Mouse (Mus musculus) kidney, adult 8-10 months (tissue): Measurements from ENCODE around the gene Asb6.

Source experiments
- DNase-seq, 2 experiments: peaks; one replicate each; pipeline ENCODE4 v3.0.0; 2022

Gene Asb6

DNA sequence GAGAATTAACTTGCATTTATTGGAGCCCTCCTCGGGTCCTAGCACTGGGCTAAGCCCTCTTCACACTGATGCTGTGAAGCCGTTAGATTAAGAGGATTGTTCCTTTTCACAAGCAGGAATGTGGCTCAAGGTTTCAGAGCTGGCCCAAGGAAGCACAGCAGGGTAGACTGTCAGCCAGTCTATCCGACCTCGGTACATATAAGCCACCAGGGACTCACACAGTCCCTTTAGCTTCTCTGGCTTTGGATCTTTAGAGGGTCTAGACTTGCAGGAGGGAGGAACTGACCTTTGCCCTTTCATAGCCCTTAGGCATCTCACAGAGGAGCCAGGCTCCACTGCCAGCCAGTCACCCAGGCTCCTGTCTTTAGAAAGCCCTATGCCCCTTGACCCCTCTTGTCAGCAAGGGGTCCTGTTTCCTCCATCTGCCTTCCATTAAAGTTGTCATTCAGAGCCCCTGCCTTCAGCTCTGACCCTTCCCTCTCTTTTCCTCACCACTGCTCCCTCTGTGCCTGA lies at the start of gene Asb6:
Gene Asb6, minus strand, starts transcription at position 51 of the 513 bp plus-strand sequence.
- DNase-seq: no peak

DNA sequence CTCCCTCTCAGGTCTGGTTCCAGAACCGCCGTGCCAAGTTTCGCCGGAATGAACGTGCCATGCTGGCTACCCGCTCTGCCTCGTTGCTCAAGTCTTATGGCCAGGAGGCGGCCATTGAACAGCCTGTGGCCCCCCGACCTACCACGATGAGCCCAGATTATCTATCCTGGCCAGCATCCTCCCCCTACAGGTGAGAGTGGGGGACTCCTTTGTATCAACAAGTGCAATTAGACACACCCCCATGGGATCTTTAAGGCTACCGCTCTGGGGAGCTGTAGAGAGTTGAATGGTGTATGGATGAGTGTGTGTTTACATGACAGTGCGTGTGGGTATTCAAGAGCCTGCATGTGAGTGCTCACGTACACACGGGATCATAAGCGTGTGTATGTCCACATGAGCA lies 49.3 kb upstream of the Asb6 start:
- DNase-seq: no peak

DNA sequence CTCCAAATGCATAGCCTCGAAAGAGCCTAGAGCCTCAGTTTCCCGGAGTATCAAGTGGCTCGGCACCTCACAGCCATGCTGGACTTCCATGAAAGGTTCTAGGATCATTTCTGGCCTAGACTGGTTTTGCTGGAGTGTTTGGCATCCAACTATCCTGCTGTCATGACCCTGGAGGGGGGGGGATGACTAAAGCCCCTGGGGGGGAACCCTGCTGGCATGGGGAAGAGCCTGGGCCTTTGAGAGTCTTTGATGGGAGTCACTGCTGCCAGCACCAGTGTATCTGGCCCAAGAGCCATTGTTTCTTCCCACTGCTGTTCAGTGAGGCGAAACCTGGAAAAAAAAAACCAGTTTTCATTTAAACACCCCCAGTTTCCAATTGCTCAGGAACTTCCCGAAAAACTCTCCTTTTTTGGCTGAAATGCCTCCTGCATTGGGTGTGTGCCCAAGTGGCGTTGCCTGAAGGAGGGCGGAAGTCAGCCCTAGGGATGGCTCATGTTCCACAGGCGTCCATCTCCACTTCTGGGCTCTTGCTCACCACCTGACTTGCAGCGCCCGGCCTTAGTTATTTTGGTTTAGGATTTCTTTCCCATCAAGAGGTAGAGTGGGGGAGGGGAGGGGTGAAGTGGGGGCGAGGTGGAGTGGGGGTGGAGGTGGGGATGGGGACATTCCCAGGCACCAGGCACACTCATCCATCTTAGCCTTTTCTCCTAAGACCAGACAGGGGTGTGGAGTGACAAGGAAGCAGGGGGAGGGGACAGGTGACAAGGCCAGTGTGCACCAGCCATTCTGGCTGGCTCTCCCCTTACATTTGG lies 45.7 kb upstream of the Asb6 start:
- DNase-seq: no peak

DNA sequence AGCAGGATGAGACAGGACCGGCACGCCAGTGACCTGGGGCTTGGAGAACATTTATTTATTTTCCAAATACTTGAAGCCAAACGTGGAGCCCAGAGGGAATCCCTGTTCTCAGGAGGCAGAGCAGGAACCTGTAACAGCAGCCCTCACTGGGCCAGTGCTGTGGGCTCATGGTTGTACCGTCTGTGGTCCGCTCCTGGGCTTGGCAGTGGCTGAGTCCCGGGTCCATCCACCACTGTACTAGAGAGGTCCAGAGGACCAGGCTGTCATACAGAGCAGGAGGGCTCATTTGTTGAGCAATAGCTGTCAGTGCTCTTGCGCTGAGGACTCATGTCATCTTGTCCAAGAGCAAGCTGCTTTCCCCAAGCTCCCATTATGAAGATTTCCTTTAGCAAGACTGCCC lies 45.0 kb upstream of the Asb6 start:
- no peak for DNase-seq

DNA sequence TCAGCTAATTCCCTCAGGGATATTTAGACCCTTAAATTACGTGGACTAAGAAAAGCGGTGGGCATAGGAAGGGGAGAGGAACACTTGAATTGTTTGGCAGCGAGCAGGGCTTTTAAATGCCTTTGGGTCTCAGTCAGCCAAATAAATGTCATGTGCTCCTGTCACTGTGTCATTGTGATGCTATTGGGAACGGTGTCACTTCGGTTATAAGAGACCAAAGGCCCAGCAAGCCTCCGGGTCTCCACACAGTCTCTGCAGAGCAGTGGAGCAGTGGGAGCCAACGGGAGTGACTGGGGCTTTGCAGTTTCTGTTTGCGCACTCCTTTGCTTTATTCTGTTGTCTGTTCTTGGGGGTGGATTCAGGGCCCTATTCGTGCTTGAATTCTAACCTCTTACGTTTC lies 44.3 kb upstream of the Asb6 start:
- no peak for DNase-seq

DNA sequence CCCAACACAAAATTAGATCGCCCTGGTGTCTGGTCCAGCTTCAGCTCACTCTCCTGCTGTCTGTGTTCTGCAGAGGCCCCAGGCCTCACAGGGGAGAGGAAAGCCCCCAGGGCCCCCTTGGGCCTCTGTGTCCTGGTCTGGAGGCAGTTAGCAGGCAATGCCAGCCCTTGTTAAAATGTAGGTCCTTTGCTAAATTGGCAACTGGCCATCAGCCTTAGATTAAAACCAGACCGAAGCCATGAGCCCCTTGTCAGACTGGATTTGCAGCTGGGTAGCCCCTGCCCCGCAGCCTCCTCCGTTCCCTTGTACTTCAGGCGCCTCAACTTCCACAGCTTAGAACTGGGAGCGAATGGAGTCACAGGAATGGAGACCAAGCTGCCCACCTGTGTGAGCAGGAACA lies 42.5 kb upstream of the Asb6 start:
- DNase-seq: no peak

DNA sequence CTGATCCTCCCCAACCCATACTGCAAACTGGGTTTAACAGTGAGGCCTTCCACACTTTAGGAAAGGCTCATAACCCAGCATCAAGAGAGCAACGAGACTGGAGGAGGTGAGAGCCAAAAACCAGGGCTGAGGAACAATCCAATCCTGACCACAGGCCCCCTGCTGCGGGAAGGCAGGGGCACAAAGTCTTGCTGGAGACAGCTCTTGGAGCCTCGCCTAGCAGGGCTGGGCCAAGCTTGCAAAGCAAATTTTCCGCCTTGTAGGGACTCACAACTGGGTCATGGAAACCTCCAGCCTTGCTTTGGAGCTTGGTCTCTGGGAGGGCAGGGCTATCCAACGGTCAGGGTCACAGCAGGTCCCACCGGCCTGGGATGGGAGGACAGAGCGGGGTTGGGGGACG lies 40.7 kb upstream of the Asb6 start:
- DNase-seq: peak; percentile 71 to 74

DNA sequence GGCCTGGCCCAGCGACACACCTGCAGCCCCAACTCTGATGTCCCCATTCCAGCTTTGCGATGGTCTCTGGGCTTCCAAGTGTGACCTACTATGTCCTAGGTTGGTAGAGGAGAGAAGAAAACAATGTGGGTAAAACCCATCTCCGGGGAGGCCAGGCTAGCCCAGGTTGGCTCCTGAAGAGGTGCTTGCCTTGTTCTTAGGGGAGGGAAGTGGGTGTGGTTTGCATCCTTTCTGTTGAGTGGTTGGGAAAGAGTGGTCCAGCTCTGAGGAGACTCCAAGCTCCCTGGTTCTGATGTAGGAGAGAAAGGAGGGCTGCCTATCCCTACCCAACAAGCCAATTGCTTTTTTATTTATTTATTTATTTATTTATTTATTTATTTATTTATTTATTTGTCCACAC lies 35.3 kb upstream of the Asb6 start:
- DNase-seq: no peak

DNA sequence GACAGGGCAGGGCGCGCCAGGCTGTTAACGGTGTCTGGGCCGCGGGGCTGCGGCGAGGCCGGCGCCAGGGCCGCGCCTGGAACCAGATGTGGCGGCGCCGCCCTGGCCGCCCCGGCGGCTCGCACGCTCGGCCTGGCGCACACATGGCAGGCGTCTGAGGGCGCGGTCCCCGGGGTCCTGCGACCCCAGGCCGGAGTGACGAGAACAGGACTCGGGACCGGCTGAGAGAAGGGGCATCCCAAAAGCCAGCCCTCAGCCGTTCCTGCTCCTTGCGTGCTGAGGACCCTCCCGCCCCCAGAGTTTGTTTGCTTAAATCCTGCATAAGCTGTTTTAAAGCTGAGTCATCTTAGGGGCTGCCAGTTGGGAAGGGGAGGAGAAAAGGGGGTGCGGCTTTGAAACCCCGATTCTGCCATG lies 34.8 kb upstream of the Asb6 start:
- DNase-seq: no peak

DNA sequence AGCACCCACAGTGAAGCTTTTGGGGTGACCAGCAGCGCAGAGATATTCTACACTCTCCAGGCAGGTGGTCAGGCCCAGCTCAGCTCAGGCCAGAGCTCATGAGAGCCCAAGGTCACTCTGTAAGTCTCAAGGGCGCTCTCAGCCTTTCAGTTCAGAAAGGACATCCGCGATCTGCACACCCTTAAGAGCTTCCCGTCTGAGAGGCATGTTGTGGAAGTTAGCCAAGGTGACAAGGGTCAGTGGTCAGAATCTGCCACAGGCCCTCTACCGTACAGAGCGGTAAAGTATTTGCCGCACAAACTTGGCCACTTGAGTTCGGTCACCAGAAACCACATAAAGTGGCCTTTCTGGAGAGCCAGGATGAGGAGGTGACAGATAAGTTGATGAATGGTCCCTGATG lies 33.4 kb upstream of the Asb6 start:
- DNase-seq: peak; percentile 46 to 57

DNA sequence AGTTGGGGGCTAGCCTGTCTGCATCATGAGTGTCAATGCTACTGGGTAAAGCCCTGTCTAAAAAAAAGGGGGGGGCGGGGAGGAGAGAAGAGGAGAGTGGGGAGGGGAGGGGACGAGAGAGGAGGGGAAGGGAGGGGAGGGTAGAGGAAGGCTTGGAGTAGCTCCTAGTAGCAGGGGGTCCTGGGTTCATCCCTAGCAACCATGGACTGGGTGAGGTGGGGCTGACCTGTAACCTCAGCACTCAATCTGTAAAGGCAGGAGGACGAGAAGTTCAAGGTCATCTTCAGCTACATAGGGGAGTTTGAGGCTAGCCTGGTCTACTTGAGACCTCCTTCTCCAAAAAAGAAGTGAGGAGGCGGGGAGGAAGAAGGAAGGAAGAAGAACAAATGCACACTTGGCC lies 31.9 kb upstream of the Asb6 start:
- no peak for DNase-seq

DNA sequence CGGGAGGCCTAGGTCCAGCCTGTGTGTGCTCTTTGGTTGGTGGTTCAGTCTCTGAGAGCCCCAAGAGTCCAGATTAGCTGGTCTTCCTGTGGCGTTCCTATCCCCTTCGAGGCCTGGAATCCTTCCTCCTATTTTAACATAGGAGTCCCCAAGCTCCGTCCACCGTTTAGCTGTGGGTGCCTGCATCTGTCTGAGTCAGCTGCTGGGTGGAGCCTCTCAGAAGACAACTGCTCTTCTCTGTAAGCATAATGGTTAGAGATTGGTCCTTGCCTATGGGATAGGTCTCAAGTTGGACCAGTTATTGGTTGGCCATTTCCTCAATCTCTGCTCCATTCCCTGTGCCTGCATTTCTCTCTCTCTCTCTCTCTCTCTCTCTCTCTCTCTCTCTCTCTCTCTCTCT lies 29.6 kb upstream of the Asb6 start:
- no peak for DNase-seq

DNA sequence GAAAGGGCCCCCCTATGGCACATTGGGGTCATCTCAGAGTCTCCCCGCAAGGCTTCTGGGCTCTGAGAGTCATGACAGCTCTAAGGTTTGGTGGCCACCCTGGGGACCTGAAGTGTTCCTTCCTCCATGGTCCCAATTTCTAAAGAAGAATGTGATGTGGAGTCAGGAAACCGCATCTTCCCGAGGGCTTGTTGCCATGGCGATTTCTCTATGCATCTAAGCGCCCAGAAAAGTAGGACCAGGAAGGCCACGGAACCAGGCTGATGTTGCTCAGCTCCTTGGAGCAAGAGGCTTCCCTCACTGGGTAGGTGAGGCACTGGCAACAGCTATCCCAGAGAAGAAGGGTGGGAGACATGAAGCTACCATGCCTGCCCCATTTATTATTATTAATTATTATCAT lies 26.9 kb upstream of the Asb6 start:
- no peak for DNase-seq

DNA sequence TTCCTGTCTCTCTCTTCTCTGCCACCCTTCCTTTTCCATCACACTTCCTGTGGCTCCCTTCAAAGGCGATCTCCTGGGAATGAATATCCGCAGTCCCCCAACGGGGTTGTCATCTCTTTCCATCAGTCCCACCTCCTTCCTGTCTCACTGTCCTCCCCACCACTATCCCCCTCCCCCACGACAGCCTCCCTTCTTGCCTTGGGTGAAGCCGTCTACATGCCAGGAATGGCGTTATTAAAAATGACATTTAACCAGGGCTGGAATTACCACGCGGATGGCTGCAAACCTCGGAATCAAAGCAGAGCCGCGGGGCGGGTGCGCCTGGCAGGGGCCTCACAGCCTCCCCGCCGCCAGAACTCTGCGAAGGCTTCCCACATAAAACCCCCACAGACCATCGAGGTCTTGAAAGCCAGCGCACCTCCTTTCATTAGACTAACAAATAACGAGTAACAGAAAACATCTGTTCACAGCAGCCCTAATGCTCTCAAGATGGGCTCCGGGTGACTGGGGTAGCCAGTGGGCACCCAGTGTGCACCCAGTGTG lies 22.7 kb upstream of the Asb6 start:
- DNase-seq: no peak

DNA sequence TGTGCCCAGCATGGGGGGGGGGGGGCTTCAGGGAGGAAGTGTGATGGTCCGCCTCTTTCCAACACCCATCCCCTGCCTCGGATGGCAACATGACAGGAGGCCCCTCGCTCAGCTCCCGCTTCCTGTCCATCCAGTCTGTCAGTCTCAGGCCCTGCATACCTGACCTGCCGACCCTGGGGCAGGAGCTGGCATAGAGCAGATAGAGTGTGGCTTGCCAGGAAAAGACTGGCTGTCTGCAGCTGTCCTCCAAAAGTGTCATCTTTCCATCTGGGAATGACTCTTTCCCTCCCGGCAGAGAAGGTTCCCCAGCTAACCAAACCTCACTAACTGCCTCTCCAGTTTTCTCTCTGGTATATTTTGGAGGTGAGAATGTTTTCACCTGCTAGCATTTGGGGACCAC lies 20.4 kb upstream of the Asb6 start:
- DNase-seq: no peak

DNA sequence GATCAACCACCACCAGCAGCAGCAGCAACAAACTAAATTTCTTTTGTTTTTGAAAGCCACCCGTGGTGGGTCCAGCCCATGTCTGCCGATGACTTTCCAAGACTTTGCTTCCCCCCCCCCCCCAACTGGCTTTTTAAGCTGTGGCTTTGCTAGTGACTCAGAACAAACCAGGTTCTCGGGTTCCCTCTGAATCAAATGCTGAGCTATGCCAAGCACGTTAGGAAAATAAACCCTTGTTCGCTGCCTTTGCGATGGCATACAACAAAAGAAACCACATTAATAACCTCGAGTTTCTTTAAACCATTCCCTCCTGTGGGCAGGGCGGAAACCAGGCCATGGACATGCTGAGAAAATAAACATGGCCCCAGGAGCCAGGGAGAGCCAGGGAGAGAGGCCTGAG lies 18.1 kb upstream of the Asb6 start:
- DNase-seq: no peak

DNA sequence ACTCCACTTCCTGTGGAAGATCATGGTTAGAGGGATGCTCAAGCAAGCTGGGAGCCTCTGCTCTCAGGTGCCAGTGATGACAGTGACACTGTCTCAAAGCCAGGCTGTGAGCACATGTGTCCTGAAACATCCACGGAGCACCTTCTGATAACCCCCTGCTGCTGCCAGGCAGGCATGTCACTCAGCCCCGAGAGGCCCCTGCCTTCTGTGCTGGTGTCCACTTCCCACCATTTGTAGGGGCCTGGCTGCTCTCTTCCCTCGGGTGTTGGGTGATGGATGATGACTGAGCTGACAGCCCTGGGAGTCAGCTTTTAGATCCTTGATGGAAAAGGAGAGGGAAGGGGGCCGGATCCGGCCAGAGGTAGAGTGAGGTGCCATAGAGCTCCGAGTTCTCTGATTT lies 16.6 kb upstream of the Asb6 start:
- DNase-seq: no peak

DNA sequence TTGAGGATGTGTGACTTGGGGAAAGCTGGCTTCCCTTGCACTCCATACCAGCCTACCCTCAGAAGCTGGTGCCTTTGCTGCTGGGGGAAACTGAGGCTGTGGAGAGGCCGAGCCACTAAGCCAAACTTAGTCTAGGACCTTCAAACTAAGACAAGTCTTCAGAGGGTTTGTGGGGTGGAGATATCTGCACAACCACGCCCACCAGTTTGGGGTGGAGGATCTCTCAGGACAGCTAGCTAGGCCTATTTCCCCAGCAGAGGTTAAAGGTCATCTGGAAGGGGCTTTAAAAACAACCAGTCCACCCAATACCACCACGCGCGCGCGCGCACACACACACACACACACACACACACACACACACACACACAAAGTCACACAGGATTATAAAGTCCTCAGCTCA lies 16.1 kb upstream of the Asb6 start:
- DNase-seq: no peak

DNA sequence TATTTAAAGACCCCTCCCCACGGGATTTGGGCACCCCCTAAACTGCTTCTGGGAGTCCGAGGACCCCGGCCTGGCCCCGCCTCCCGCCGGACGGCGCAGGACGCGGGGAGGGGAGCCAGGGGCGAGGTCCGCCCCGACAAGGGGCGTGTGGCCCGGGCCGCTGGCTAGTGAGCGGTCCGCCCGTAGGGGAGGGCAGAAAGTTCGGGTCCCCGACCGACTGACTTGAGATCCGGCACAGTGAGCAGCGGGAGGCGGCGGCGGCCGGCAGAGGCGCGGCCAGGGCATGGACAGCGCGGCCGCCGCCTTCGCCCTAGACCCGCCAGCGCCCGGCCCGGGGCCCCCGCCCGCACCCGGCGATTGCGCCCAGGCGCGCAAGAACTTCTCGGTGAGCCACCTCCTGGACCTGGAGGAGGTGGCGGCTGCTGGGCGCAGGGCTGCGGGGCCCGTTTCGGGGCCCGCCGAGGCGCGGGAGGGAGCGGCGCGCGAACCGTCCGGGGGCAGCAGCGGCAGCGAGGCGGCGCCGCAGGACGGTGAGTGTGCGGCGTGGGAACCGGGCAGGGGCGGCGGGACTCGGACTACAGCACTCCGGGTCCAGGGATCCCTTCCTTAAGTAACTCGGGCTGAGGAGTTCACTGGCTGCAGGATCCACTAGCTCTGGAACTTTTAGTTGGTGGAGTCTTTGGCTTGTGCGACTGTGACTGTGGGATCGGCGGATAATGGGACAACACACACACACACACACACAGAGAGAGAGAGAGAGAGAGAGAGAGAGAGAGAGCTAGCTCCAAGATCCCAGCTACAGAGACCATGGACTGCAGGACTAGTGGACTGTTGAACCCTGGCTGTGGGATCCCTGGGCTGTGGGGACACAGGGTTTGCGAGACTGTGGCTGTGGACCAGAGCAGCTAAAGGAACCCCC lies 15.3 kb upstream of the Asb6 start:
- no peak for DNase-seq

DNA sequence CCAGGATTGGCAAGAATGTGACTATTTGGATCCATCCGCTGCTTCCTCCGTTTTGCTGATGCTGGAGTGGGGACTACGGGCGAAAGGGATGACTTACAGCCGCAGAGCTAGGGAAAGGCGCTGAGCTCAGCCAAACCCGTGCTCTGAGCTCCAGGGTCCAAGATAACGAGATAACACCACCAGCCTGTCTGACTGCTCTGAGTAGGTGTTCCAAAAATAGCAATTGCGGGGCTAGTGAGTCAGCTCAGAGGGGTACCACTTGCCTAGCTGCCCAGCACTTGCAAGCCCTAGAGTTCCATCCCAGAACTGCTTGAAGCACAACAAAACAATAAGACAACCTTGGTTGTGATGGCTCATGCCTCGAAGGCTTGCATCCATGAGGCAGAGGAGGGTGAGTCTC lies 12.5 kb upstream of the Asb6 start:
- no peak for DNase-seq

DNA sequence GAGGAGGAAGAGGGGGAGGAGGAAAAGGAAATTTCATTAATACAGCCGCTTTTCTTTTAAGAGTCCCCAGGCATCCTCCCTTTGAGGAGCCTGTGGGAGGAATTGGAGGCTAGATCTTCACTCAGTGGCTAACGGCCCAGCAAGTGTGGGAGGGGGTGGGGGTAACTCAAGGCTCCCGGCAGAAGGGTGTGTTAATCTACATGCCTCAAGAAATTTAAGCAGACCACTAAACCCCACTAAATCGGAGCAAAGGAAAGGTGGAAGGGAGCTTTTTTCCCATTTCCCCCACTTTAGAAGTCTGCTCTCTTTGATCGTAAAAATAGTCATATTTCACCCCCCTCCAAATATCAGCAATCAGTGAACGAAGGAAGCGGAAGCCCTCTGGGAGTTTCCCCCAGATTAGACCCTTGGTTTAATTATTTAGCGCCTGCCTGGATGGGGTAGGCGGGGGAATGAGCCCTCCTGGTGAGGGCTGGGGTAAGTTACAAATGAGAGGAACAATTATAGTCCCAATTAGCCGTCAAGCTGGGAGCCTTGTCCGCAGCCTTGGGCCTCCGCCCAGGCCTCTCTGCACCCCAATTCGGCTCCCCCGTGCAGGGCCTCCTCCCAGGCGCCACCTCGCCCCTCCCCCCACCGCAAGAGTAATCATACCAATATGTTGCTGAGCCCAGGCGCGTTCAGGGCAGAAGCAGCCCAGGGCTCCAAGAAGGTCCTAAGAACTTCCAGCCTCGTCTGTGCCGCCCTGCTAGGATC lies 6.3 kb upstream of the Asb6 start:
- DNase-seq: no peak

DNA sequence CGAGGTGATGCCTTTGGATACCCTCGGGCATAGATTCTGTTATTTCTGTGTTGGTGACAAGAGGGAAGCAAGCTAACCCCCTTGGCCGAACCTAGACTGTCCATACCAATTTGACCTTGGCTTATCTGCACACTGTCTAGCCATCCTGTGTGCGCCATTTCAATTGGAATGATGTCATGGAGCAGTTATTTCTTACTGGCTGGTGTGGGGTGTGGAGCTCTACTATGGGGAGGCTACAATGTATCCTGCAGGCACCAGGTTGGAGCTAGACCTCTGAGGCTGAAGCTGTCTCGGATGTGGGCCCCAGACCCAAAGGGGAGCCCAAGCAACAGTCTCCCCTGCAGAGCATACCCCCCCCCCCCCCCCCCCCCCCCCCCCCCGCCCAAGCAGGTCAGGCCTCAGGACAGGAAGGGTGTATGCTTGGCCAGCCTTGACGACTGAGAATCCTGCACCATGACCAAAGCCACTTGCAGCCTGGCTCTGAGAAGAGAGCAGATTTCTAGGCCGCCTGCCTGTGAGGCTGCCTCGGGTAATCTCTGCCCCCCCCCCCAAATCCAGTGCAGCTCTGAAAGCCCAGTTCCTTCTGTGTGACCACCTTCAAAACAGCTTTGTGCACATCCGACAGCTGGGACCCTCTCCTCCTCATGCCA lies 4.4 kb upstream of the Asb6 start, which contains the start of gene Prrx2:
Gene Prrx2, plus strand, starts transcription at position 600 of the 650 bp plus-strand sequence.
- DNase-seq: no peak
